Mouse (Mus musculus) testis, postnatal 10 days (tissue): ENCODE measurements around the gene Gm498.

Experiments used
- DNase-seq: peaks from one replicate; pipeline ENCODE4 v3.0.0; 2021; ENCODE audit warnings: low spot score

Gene Gm498

DNA sequence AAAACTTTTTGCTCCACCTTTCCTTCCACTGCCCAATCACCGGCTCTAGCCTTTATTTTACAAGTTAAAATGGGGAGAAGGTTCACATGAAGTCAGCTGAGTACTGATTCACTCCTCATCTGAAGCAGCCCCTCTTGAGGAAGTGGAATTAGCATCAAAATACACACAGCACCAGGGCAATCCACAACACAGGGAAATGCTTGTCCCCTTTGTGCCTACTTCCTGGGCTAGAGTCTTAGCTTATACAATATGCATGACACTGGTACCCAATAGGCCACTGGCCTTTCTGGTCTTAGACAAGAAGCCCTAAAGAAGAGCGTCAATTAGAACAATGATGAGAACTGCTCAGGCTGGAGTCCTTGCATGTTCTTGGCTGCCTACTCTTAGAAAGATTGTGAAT lies 25.7 kb downstream of the Gm498 start:
- DNase-seq: no peak

DNA sequence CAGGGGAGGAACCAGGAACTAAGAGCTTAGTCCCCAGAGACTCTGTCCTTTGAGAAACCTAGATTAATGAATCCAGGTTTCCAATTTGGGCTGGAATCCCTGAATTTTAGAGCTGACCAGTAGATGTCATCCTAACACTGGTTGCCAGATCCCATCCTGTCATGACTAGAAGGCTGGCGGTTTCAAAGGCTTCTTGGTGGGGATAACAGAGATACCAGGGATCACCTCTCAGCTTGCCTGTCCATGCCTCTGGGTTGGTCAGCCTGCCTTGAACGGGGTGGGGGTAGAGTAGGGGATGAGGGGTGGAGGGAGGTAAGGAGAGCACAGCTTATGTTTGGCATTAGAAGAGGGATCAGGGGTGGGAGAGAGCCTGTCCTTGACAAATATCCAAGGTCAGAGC lies 34.0 kb downstream of the Gm498 start:
- DNase-seq: no peak

GRCm38 (mm10) chr7:143905176-143905575 lies 38.5 kb downstream of the Gm498 start:
- no peak for DNase-seq

- no peak for DNase-seq
Measured at GRCm38 (mm10) chr7:143905606-143906005, 39.0 kb downstream of the Gm498 start.

DNA sequence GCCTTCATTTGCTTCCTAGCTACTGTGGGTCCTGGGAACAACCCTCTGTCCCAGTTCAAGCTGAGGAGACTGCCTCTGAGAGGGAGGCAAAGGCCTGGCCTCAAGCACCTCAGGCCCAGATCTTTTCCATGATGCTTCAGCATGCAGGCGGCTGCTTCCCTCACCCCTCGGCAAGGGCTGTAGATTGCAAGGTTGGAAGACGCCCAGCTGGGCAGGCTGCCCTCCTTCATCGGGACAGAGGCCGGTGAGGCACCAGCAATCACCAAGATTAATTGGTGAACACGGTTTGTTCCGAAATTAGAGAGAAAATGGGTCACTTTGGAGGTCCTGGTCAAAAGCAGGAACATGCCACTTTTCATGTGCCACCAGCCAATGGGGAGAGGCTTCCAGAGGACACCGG lies 47.0 kb downstream of the Gm498 start:
- DNase-seq: no peak

GRCm38 (mm10) chr7:143919031-143919679 lies 52.5 kb downstream of the Gm498 start:
- no peak for DNase-seq

DNA sequence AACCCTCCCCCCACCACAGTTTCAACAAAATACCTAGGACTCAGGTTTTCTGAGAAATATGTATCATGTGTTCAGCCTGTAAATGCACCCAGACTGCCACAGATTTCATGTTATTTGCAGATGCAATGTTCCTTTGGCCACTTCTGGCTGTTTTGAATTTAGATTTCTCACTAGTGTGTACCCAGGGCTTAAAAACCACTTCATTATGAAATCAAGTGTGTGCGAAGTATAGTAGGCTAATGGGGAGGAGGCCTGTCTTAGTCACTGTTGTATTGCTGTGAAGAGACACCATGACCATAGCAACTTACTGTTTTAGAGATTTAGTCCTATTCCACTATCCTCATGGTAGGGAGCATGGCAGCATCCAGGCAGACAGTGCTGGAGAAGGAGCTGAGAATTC lies 63.3 kb downstream of the Gm498 start:
- DNase-seq: no peak

DNA sequence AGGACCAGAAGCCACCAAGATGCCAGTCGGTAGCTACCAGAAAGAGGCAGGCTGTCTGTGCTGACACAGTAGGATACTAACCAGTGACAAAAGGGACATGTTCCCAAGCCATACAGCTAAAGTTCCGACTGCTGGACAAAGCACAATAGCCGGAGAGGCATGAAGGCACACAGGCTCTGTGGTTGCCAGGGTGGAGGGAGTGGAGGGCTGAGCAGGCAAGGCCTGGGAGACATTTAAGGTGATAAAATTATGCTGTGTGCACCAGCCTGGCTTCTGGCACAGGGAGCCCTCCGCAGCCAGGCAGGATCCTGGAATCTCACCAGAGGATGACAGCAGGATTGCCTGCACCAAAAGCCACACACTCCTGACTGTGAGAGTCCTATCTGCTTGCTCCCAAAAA lies 72.0 kb downstream of the Gm498 start:
- no peak for DNase-seq

- no peak for DNase-seq
Measured at GRCm38 (mm10) chr7:143939476-143939875, 72.8 kb downstream of the Gm498 start.

- no peak for DNase-seq
Measured at GRCm38 (mm10) chr7:143942941-143943691, 76.5 kb downstream of the Gm498 start.

DNA sequence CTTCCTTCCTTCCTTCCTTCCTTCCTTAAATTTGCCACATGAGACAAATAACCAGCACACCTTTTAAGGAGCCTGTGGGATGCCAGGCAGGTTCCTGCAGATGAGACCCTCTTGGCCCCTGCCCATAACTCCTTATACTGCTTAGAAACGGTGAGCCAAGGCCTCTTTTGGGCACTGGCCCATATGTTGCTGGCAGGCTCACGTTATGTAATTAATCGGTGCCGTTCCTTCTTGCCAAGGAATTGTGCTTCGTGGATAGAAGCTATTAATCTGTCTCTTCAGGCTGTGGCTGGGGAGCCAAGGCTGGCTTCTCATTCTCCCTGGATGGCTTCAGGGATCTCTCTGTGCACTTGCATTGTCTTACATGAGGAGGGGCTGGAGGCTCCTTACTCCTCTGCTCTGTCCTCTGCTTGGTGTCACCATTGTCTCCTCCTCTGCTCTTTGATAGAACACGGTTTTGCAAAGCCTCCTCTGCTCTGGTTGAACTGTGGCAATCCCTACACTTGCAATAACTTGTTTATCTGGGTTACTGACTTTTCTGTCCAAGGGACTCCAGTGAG lies 77.9 kb downstream of the Gm498 start:
- DNase-seq: no peak
